Comparison of ENCODE assay signal across 16 mouse cellular contexts in the genomic region with DNA sequence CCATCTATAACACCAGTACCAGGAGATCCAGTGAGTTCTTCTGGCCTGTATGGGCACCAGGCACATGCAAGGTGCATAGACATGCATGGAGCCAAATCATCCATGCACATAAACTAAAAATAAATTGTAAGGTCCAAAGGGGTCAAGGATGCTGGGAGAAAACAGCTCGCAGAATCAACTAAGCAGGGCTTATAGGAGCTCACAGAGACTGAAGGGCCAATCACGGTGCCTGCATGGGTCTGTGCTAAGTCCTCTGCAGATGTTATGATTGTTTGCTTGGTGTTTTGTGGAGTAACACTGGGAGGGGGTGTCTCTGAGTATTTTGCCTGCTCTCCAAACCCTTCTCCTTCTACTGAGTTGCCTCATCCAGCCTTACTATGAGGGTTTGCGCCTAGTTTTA.
"Had no signal": no experiment of that assay in that cellular context is flagged by ENCODE, and none has a peak within 500 bp of the region (broad histone marks: within the 10 kb centered on the region; RNA-seq: fewer than 3 reads in every experiment).

No protein-coding gene starts in this region.

- H3K9me3 ChIP-seq: neural tube, embryonic 12.5 days; neural tube, embryonic 13.5 days; stomach, embryonic 15.5 days had no signal

- H3K27ac ChIP-seq: neural tube, embryonic 12.5 days; neural tube, embryonic 13.5 days; stomach, embryonic 15.5 days; stomach, postnatal 0 days had no signal

- H3K4me1 ChIP-seq: neural tube, embryonic 12.5 days; neural tube, embryonic 13.5 days; stomach, embryonic 15.5 days had no signal

- DNase-seq: retina, postnatal 1 day; right cerebral cortex, adult 18-20 months; right cerebral cortex, postnatal 14 days; right cerebral cortex, postnatal 25 days; right cerebral cortex, postnatal 4 days; spleen, adult 18-20 months; thymus, adult 18-20 months; thymus, adult 2 months; thymus, postnatal 14 days; thymus, postnatal 25 days; thymus, postnatal 36 days; thymus, postnatal 4 days had no signal

- H3K27me3 ChIP-seq: neural tube, embryonic 12.5 days; neural tube, embryonic 13.5 days; stomach, embryonic 15.5 days had no signal

- H3K9ac ChIP-seq: neural tube, embryonic 12.5 days; neural tube, embryonic 13.5 days; stomach, embryonic 15.5 days had no signal

- H3K4me2 ChIP-seq: neural tube, embryonic 12.5 days; neural tube, embryonic 13.5 days; stomach, embryonic 15.5 days had no signal

- H3K36me3 ChIP-seq: neural tube, embryonic 12.5 days; neural tube, embryonic 13.5 days; stomach, embryonic 15.5 days had no signal

- H3K4me3 ChIP-seq: neural tube, embryonic 12.5 days; neural tube, embryonic 13.5 days; stomach, embryonic 15.5 days had no signal
